Mouse (Mus musculus): ENCODE results near the gene Mgat2.

- TF ChIP-seq CTCF (conservative IDR thresholded peaks at IDR 0.05; ENCODE audit: insufficient read depth, insufficient read length, low read depth, low read length) (no peak), POLR2A (IDR thresholded peaks at IDR 0.05; ENCODE audit: low read depth, low read length) (no peak)
These were observed 33.9 kb upstream of the Mgat2 start for GRCm38 (mm10) chr12:69150049-69150448.
